Mouse (Mus musculus): ENCODE results near the gene Hvcn1.

GRCm38 (mm10) chr5:122267899-122268298 lies 61.3 kb downstream of the Hvcn1 start:
- no peak for TF ChIP-seq CTCF (IDR thresholded peaks at IDR 0.05; ENCODE audit: control insufficient read depth, insufficient read depth, low read length)
- no peak for TF ChIP-seq POLR2A (IDR thresholded peaks at IDR 0.05; ENCODE audit: borderline replicate concordance, control insufficient read depth, low read depth, low read length)
